In the genomic region with DNA sequence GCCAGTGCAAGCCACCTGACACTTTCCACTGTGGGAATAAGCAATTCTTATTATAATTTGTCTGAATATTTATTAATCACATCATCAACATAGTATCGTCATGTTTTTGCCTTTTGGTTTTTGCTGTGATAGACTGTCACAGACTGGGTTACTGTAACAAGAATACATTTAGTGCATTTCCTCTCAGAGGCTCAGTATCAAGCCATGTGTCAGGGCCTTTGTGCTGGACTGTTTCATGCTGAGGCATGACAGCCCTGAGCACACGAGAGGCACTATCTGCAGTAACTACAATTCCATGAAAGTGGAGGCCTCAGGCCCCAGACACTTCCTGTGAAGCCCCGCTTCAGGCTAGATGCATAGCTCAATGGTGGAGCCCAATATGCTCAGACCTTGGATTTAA, we compare ENCODE assay signal across 17 mouse cellular contexts.
"Had no signal": no experiment of that assay in that cellular context is flagged by ENCODE, and none has a peak within 500 bp of the region (broad histone marks: within the 10 kb centered on the region; RNA-seq: fewer than 3 reads in every experiment).

No protein-coding gene starts in this region.

- H3K4me2 ChIP-seq: lung, embryonic 14.5 days; midbrain, embryonic 11.5 days; midbrain, embryonic 13.5 days; neural tube, embryonic 13.5 days; neural tube, embryonic 15.5 days had no signal

- H3K9me3 ChIP-seq: midbrain, embryonic 13.5 days; neural tube, embryonic 13.5 days; neural tube, embryonic 15.5 days had no signal

- H3K4me1 ChIP-seq: midbrain, embryonic 13.5 days; neural tube, embryonic 13.5 days; neural tube, embryonic 15.5 days had no signal

- H3K27me3 ChIP-seq: midbrain, embryonic 13.5 days; neural tube, embryonic 13.5 days; neural tube, embryonic 15.5 days had no signal

- H3K27ac ChIP-seq: midbrain, embryonic 13.5 days; neural tube, embryonic 13.5 days; neural tube, embryonic 15.5 days had no signal

- H3K4me3 ChIP-seq: midbrain, embryonic 13.5 days; myocyte; neural tube, embryonic 13.5 days; neural tube, embryonic 15.5 days had no signal

- ATAC-seq: midbrain, embryonic 13.5 days had no signal

- DNase-seq: lung, adult 18-20 months; lung, embryonic 14.5 days; lung, postnatal 10 days; lung, postnatal 4 days; retina, postnatal 1 day; right cerebral cortex, adult 18-20 months; right cerebral cortex, postnatal 25 days; right cerebral cortex, postnatal 4 days; spleen, adult 18-20 months; thymus, adult 18-20 months; thymus, postnatal 14 days; thymus, postnatal 36 days had no signal

- H3K9ac ChIP-seq: lung, embryonic 14.5 days; midbrain, embryonic 13.5 days; neural tube, embryonic 13.5 days; neural tube, embryonic 15.5 days had no signal

- H3K36me3 ChIP-seq: midbrain, embryonic 13.5 days; neural tube, embryonic 13.5 days; neural tube, embryonic 15.5 days had no signal
